Mouse (Mus musculus) embryonic facial prominence, embryonic 12.5 days (tissue): ENCODE data around the gene Polr3h. TPM values are rescaled to one million over a fixed set of nuclear protein-coding genes. Genes with fewer than 3 reads are reported as not detected.
"Not testable (repeated sequence)": the region's sequence is repeated elsewhere in the genome, so short reads cannot be mapped to it uniquely, and the experiment has no call there.

Source experiments
- ATAC-seq: fragments of 200-750 bp; cut with Nextera tagmentation; 2 replicates; pipeline ENCODE4 v1.8.0; 2017; ENCODE audit not compliant: insufficient number of reproducible peaks, insufficient read depth, low FRiP score, low TSS enrichment
- H3K27ac ChIP-seq: fragments of 300-500 bp; sonication (generic); 2 replicates; pipeline ENCODE4 v1.5.1; 2016; ENCODE audit warnings: mild to moderate bottlenecking
- H3K27me3 ChIP-seq: fragments of 300-500 bp; sonication (generic); 2 replicates; pipeline ENCODE4 v1.6.1; 2016; ENCODE audit warnings: mild to moderate bottlenecking, moderate library complexity
- H3K36me3 ChIP-seq: fragments of 300-500 bp; sonication (generic); 2 replicates; pipeline ENCODE4 v1.6.1; 2016; ENCODE audit warnings: mild to moderate bottlenecking
- H3K4me1 ChIP-seq: fragments of 300-500 bp; sonication (generic); 2 replicates; pipeline ENCODE4 v1.6.1; 2016
- H3K4me2 ChIP-seq: fragments of 300-500 bp; sonication (generic); replicated peaks from 2 replicates; pipeline ENCODE4 v1.6.1; 2016; ENCODE audit warnings: mild to moderate bottlenecking, moderate library complexity
- H3K4me3 ChIP-seq: fragments of 300-500 bp; sonication (generic); 2 replicates; pipeline ENCODE4 v1.5.1; 2016; ENCODE audit warnings: mild to moderate bottlenecking
- H3K9ac ChIP-seq: fragments of 300-500 bp; sonication (generic); 2 replicates; pipeline ENCODE4 v1.6.1; 2016; ENCODE audit warnings: mild to moderate bottlenecking, moderate library complexity
- H3K9me3 ChIP-seq: fragments of 300-500 bp; sonication (generic); 2 replicates; pipeline ENCODE4 v1.6.1; 2016; ENCODE audit warnings: mild to moderate bottlenecking, moderate library complexity
- WGBS: fragments of 180-500 bp; shearing (Covaris S2); methylation state at CpG from one replicate; pipeline ENCODE4 v1.1.7; 2016; 5-methylcytosine and 5-hydroxymethylcytosine counted together
- polyA plus RNA-seq: library from polyadenylated mRNA; unstranded; fragments of >200 nt; fragmentation: Nextera tagmentation; extraction: Ambion mirVana; gene quantifications from 2 replicates; pipeline ENCODE4 v1.2.1, GENCODE M21; 2016

The Polr3h gene
- polyA plus RNA-seq, 1 experiment from 2014 or later = 59.3 TPM

DNA sequence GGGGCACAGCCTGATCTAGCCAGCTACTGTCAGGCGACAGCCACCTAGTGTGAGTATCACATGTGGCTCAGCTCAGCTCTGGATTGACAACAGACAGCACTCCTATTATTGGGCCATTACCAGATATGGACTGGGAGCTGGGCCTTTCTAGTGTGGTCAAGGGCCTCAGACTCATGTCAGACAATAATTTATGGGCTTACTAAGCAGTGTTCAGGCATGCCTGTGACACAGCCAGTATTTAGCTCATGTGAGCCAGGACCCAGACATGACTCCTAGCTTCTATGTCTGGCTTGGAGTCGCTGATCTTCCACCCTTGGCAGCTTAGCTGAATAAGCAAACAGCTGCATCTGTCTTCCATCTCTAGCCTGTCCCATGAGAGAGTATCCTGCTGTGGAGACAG, 13.5 kb downstream of the Polr3h start:
- Histone ChIP-seq H3K4me3 (no peak overlapping the region), H3K36me3 (peaks cover 91% of the 10 kb centered on the region), H3K4me1 (no peaks in the 10 kb centered on the region), H3K27me3 (no peaks in the 10 kb centered on the region), H3K27ac (no peak overlapping the region), H3K4me2 (no peak overlapping the region), H3K9ac (no peak overlapping the region), H3K9me3 (no peaks in the 10 kb centered on the region)
- WGBS = 79% methylated on average over 2 of the region's 2 CpGs
- ATAC-seq = no peak

GRCm38 (mm10) chr15:81908767-81909166, 17.3 kb downstream of the Polr3h start:
- H3K36me3 ChIP-seq = peaks cover 91% of the 10 kb centered on the region
- H3K4me2 ChIP-seq, H3K9ac ChIP-seq, H3K27ac ChIP-seq, H3K27me3 ChIP-seq, ATAC-seq, H3K9me3 ChIP-seq, H3K4me3 ChIP-seq, H3K4me1 ChIP-seq: not testable (repeated sequence)
- 91% methylated on average over 4 of the region's 4 CpGs for WGBS

- ATAC-seq = no peak
Measured at GRCm38 (mm10) chr15:81907953-81908352, 18.1 kb downstream of the Polr3h start.

DNA sequence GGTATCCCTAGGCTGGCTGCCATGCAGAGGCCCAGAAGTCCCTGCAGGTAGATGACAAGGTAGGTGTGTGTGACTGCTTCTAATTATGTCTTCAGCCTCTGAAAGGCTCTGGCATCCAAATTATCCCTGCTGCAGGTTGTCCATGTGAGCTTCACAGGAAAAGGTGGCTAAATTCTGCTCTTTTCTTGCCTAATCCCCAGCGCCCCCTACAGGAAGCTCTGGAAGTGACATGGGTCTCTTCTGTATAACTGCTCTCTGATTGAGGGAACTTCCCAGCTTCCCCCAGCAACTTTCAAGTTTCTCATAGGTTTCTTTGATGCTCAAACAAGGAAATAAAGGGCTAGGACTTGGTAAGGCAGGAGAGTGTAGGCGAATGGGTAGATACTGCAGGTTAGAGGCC, 21.1 kb downstream of the Polr3h start:
- H3K9me3 ChIP-seq = no peaks in the 10 kb centered on the region
- no peak for ATAC-seq

More at GRCm38 (mm10) chr15:81907953-81908352, 18.1 kb downstream of the Polr3h start:
- H3K36me3 ChIP-seq = peaks cover 91% of the 10 kb centered on the region
- H3K4me3 ChIP-seq = no peak overlapping the region
- H3K9ac ChIP-seq = no peak overlapping the region
- WGBS = 92% methylated on average over 8 of the region's 8 CpGs
- H3K27ac ChIP-seq = no peak overlapping the region
- no peaks in the 10 kb centered on the region for H3K9me3 ChIP-seq
- no peaks in the 10 kb centered on the region for H3K4me1 ChIP-seq
- no peaks in the 10 kb centered on the region for H3K27me3 ChIP-seq
- no peak overlapping the region for H3K4me2 ChIP-seq

DNA sequence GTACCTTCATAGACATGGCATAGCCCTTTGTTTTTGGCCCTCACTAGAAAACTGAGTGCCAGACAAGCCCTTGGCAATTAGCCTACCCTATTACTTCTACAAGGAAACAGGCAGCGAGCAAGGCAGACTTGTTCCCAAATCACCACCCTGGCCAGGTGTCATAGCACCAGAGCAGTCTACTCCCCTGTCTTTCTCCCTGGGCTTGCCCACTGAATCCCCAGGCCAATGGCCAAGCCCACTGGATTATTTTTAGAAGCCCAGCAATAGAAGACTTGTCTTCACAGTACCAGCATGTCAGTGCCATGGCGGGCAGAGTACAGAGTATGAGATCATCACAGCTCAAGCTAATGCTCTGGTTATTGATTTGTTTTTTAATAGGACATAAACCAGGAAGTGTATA, 27.3 kb downstream of the Polr3h start:
- no peak overlapping the region for H3K27ac ChIP-seq
- H3K4me1 ChIP-seq = no peaks in the 10 kb centered on the region
- peaks cover 75% of the 10 kb centered on the region for H3K36me3 ChIP-seq
- H3K9me3 ChIP-seq = no peaks in the 10 kb centered on the region
- no peak for ATAC-seq
- H3K4me2 ChIP-seq = no peak overlapping the region
- WGBS = 88% methylated on average over 2 of the region's 2 CpGs
- no peak overlapping the region for H3K4me3 ChIP-seq
- H3K9ac ChIP-seq = no peak overlapping the region
- H3K27me3 ChIP-seq = no peaks in the 10 kb centered on the region

More for the DNA sequence above, 21.1 kb downstream of the Polr3h start:
- H3K9ac ChIP-seq = no peak overlapping the region
- no peak overlapping the region for H3K4me3 ChIP-seq
- H3K27ac ChIP-seq = no peak overlapping the region
- peaks cover 81% of the 10 kb centered on the region for H3K36me3 ChIP-seq
- H3K27me3 ChIP-seq = no peaks in the 10 kb centered on the region
- WGBS = 41% methylated on average over 2 of the region's 2 CpGs
- H3K4me1 ChIP-seq = no peaks in the 10 kb centered on the region
- H3K4me2 ChIP-seq = no peak overlapping the region

- WGBS = 91% methylated on average over 5 of the region's 5 CpGs
- H3K27me3 ChIP-seq = no peaks in the 10 kb centered on the region
- peaks cover 65% of the 10 kb centered on the region for H3K36me3 ChIP-seq
- no peaks in the 10 kb centered on the region for H3K4me1 ChIP-seq
- H3K4me2 ChIP-seq = no peak overlapping the region
- no peak overlapping the region for H3K27ac ChIP-seq
- ATAC-seq = no peak
- H3K9me3 ChIP-seq = no peaks in the 10 kb centered on the region
- no peak overlapping the region for H3K4me3 ChIP-seq
- H3K9ac ChIP-seq = no peak overlapping the region
Measured at GRCm38 (mm10) chr15:81897607-81898285, 28.3 kb downstream of the Polr3h start.

GRCm38 (mm10) chr15:81896407-81896806, 29.6 kb downstream of the Polr3h start:
- no peak overlapping the region for H3K4me2 ChIP-seq
- ATAC-seq = no peak
- no peak overlapping the region for H3K9ac ChIP-seq
- 86% methylated on average over 2 of the region's 2 CpGs for WGBS
- H3K27ac ChIP-seq = no peak overlapping the region
- no peaks in the 10 kb centered on the region for H3K27me3 ChIP-seq
- peaks cover 73% of the 10 kb centered on the region for H3K36me3 ChIP-seq
- H3K9me3 ChIP-seq = no peaks in the 10 kb centered on the region
- H3K4me1 ChIP-seq = no peaks in the 10 kb centered on the region
- no peak overlapping the region for H3K4me3 ChIP-seq

DNA sequence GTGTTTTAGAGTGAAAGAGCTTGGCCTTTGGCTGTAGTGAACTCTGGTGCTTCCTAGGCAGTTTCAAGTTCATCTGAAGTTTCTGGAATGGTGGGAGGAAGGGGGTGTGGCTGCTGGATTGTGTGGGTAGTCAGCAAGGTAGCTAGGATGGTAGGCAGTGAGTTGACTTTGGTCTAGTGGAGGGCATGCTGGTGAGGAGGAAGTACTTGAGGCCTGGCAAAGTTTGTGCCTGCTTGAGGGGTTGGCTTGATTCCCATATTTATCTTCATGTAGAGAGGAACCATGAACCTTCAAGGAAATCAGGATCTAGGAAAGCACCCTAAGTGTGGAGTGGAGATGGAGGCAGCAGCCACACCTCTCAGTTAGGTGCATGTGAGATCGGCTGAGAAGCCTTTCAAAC, 32.0 kb downstream of the Polr3h start:
- Histone ChIP-seq H3K4me1 (no peaks in the 10 kb centered on the region), H3K4me2 (no peak overlapping the region), H3K4me3 (no peak overlapping the region), H3K27me3 (no peaks in the 10 kb centered on the region), H3K36me3 (peaks cover 75% of the 10 kb centered on the region), H3K9ac (no peak overlapping the region), H3K27ac (no peak overlapping the region), H3K9me3 (no peaks in the 10 kb centered on the region)
- no peak for ATAC-seq
- 91% methylated on average over 1 of the region's 1 CpGs for WGBS

DNA sequence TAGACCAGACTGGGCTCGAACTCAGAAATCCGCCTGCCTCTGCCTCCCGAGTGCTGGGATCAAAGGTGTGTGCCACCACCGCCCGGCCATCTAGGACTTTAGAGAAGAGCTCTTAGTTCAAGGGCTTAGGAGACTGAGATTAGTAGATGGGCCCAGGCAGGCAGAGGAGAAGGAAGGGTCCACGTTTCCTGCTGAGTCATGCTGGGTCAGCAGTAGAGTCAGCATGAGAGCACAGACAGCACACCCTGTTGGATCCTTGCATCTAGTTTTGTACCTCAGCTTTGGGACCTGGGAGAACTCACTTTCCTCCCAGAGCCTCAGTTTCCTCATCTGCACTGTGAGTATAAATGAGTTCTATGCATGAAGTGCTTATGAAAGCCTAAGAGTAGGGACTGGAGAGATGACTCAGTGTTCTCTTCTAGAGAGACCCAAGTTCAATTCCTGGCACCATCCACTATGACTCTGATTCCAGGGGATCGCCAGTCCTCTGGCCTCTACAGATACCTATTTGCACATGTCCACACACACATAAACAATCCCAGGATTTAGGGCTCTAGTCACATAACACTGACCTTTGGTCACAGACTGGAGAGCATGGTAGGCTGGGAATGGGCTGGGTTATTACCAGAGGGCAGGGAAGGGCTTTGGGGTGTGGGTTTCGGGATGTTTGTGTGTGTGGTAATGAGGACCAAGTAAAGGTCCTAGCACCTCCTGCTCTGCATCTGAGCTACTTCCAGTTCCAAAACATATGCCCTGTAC, 34.0 kb downstream of the Polr3h start:
- H3K4me3 ChIP-seq = no peak overlapping the region
- no peak overlapping the region for H3K4me2 ChIP-seq
- H3K27me3 ChIP-seq = no peaks in the 10 kb centered on the region
- no peaks in the 10 kb centered on the region for H3K4me1 ChIP-seq
- no peak overlapping the region for H3K27ac ChIP-seq
- no peak overlapping the region for H3K9ac ChIP-seq
- WGBS = 93% methylated on average over 8 of the region's 8 CpGs
- H3K36me3 ChIP-seq = peaks cover 57% of the 10 kb centered on the region
- H3K9me3 ChIP-seq = no peaks in the 10 kb centered on the region
- ATAC-seq = no peak

DNA sequence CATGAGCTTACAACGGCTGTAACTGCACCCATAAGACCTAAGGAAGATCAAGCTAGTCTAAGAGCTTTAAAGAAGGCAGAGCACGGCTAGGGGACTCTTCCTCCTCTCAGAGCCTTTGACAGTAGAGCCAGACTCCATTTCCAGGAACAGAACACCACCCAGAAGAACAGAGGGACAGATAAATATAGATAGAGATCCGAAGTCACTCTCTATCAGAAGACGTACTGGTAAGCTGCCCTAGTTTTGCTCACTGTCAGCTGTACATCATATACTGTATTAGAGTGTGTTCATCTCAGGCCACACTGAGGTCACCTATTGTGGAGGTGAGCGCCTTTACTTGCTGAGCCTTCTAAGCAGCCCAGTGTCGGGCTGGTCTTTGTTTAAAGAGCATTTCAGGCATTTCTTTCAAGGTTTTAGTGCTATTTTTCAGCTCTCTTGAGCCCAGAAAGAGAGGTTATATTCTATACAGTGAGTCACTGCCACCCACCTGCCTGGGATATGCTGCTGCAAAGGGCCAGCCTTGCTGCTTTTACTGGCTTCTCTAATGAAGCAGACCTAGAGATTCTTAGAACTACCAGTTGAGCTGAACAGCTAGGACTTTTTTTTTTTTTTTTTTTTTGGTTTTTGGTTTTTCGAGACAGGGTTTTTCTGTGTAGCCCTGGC, 34.8 kb downstream of the Polr3h start:
- ATAC-seq = no peak
- H3K36me3 ChIP-seq = peaks cover 53% of the 10 kb centered on the region
- 87% methylated on average over 7 of the region's 7 CpGs for WGBS

DNA sequence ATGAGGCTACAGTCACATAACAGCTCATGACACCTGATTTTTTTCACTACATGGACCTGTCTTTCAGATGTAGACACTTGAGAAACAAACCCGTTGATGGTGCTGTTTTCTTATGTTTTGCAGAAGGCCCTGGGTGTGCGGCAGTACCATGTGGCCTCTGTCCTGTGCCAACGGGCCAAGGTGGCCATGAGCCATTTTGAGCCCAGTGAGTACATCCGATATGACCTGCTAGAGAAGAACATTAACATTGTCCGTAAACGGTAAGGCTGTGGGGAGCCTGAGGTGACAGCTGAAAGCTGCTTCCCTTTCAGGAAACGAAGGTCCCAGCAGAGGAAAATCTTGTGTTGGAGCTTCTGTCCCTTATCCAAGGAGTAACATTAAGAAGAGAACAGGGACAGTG, 36.9 kb downstream of the Polr3h start:
- Histone ChIP-seq H3K27ac (no peak overlapping the region), H3K9me3 (no peaks in the 10 kb centered on the region), H3K9ac (no peak overlapping the region), H3K4me1 (no peaks in the 10 kb centered on the region), H3K36me3 (peaks cover 39% of the 10 kb centered on the region), H3K4me2 (no peak overlapping the region), H3K4me3 (no peak overlapping the region), H3K27me3 (no peaks in the 10 kb centered on the region)
- ATAC-seq = no peak
- WGBS = 95% methylated on average over 7 of the region's 7 CpGs

More for the DNA sequence above, 34.8 kb downstream of the Polr3h start:
- Histone ChIP-seq H3K27ac (no peak overlapping the region), H3K4me2 (no peak overlapping the region), H3K4me1 (no peaks in the 10 kb centered on the region), H3K27me3 (no peaks in the 10 kb centered on the region), H3K9ac (no peak overlapping the region), H3K4me3 (no peak overlapping the region), H3K9me3 (no peaks in the 10 kb centered on the region)
